Mouse (Mus musculus) kidney, adult 2 months (tissue): ENCODE measurements around the gene Neurod4.

Experiments
- CTCF ChIP-seq: fragments of 200-500 bp; conservative IDR thresholded peaks from 2 replicates; pipeline ENCODE4 v1.5.1; 2011; ENCODE audit warnings: low read depth, mild to moderate bottlenecking, control low read depth, low read length, moderate library complexity, mixed read lengths; ENCODE audit not compliant: insufficient read depth, insufficient read length
- POLR2A ChIP-seq: fragments of 200-500 bp; IDR thresholded peaks from one replicate; pipeline ENCODE4 v1.6.1; 2011; ENCODE audit warnings: low read depth, low read length, control low read depth

GRCm38 (mm10) chr10:130276496-130276895 lies 3.5 kb downstream of the Neurod4 start:
- TF ChIP-seq CTCF (no peak), POLR2A (no peak)
